Mouse (Mus musculus) layer of hippocampus, adult 8-10 months (tissue): ENCODE data around the gene Zdhhc1. TPM values are rescaled to one million over a fixed set of nuclear protein-coding genes. Genes with fewer than 3 reads are reported as not detected.
A peak's percentile ranks its signal among the peaks of the same experiment; 100 is the strongest.

Source experiments
- DNase-seq, 2 experiments: peaks; one replicate each; pipeline ENCODE4 v3.0.0; 2022; ENCODE audit warnings: low spot score in 2 of 2
- total RNA-seq, 4 experiments: library from RNA; stranded (reverse); gene quantifications; 2 replicates each; pipeline ENCODE4 v1.2.4; 2022

Gene Zdhhc1
- total RNA-seq, 4 experiments from 2014 or later, result 35.1 to 41.2 (median 40.8) TPM

DNA sequence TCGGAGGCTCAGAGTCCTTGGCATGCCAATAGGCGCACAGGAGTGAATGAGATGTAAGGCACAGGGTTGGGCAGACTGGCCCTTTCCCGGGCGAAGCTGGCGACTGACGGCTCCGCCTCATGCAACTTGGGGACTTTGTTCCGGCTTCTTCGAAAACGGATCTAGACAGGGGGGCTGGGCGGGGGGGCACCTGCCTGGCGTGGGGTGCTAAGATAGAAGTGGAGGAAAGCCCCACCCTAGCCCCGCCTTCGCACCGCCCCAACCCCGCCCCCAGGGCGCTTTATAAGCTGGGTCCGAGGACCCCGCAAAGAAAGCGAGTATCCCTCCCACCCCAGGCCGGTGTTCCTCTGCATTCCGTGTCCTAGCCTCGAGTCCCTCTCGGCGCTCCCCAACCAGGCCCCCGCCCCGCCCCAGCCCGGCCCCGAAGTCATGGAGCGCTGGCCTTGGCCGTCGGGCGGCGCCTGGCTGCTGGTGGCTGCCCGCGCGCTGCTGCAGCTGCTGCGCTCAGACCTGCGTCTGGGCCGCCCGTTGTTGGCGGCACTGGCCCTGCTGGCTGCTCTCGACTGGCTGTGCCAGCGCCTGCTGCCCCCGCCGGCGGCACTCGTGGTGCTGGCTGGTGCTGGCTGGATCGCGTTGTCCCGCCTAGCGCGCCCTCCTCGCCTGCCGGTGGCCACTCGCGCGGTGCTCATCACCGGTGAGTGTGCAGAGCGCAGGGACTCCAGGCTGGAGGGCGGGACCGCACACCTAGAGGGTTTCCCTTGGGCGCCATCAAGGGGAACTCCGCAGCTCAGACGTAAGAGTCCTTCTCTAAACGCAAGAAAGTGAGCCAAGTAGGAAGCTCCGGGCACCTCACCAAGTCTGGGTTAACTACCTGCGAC lies 22.0 kb upstream of the Zdhhc1 start, which contains the start of gene Hsd11b2:
Hsd11b2 (plus strand) TSS at position 320 of the 878 bp plus-strand sequence.
- peak in 1 of 2 experiments; percentile 41 for DNase-seq

DNA sequence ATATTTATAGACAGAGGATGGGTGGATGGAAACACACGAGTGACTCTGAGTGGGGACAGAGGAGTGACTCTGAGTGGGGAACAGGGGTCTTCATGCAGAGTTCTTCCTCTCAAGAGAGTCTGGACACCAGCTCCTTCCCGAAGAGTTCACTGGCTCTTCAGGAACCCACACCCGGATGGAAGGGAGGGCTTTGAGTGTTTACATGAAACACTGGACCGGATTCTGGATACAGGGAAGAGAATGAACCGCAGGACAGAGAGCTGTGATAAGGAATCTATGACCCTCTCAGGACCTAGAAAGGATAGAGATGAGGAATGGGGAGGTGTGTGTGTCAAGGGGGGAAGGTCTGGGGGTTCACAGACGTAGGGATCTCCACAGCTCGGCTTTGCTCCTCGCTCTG lies 20.6 kb upstream of the Zdhhc1 start:
- no peak for DNase-seq

DNA sequence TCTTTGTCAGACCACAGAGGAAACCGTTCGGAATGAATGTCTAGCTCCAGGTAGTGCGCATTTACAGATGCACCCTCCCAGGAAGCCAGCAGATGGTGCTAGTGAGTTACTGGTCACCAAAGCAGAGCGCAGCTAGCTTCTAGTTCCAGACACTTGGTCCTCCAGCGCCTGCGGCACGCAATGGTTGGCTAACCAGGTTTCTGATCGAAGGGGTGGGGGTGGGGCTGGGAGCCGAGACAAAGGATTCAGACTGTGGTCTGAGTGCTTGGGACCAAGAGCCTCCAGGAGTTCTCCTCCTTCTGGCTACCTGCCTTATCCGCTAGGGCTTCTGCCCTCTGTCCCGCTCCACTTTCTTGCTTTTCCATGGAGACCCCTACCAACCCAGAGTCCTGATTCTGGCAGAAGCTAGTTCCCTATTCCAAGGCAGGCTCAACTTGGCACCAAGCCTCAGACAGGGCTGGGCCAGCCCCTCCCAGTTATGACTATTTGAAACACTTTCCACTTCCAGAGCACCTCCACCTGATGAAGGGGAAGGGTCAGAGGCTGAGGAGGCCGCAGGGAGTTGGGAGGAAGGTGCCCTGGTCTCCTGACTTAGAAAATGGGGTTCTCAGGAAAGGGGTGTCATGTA lies 19.4 kb upstream of the Zdhhc1 start:
- peak in 1 of 2 experiments; percentile 80 for DNase-seq

DNA sequence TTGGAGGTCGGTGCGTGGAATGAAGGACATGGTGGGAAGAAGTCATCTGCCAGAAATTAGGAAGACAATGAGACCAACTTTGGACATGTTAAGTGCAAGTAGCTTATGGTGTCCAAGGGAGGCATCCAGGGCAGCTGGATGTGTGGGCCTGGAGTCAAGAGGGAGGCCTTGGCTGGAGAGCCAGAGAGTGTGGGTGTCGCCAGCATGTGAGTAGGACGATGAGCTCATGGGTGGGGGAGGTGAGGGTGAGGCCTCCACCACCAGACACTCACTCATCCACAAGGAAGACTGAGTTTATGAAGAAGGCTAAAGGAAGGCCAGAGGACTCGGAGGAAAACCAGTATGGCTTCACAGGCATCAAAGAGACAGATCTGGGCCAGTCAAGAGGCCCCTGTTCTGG lies 18.0 kb upstream of the Zdhhc1 start:
- DNase-seq, result no peak

DNA sequence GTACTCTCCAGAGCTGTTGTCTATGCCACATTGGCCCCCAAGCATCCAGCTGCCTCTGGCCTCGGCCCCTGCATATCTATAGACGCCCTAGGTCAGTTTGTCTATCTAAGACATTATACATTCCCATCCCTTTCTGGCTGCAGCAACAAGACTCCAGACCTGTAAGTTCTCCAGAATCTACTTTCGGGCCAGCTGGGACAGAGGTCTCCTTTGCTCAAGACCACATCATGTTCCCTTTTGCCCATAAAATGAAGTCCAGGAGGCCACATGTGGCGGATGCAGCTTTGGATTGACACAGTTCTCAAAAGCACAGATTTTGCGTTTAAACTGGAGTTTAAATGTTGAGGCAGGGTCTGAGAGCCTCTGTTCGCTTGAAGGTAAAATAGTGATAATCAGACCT lies 17.5 kb upstream of the Zdhhc1 start:
- DNase-seq, result no peak

DNA sequence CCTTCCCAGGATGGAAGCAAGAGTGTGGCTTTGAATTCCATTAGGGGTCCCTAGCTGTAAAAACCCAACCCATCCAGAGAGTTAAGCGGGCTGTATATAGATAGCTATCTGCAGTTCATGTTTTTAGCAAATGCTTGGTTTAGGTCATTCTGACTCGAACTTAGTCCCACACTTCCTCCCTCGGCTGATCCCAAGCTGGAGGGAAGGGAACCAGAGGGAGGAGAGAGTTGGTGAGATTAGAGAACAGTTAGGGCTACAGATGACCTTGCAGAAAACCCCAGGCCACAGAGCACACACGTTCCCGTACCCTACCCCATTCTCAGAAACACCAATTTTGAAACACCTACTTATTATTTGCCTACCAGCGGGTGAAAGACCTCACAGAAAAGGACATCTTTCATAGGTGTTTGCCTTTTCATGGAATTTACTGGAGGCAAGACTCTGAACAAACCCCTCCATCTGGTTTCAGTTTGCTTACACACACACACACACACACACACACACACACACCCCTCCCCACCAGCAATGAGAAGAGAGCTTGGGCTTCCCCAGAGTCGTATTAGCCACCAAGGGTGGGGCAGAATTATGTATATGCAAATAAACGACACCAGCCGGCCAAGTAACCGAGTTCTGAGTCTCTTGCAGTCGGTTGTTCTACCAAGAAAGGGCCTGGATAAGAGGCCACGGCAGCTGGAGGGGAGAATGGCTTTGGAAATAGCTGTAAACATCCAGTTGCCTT lies 13.5 kb upstream of the Zdhhc1 start:
- no peak for DNase-seq

DNA sequence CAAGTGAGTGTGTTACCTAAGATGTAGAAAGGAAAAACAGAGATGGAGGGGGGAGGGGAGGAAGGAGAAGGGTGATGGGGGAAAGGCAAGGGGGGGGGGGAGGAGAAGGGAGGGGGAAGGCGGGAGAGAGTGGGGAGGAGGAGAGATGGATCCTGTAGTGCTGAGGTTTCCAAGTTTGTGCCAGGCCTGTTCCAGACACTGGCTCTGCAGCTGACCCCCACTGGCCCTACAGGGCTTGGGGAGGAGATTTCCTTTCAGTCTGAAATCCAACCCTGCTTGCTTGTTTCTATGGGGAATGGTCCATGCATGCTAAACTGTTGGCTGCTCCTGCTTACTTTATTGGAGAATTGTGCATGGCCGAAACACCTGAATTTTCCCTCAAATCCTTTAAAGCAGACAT lies 12.1 kb upstream of the Zdhhc1 start:
- DNase-seq, result no peak

DNA sequence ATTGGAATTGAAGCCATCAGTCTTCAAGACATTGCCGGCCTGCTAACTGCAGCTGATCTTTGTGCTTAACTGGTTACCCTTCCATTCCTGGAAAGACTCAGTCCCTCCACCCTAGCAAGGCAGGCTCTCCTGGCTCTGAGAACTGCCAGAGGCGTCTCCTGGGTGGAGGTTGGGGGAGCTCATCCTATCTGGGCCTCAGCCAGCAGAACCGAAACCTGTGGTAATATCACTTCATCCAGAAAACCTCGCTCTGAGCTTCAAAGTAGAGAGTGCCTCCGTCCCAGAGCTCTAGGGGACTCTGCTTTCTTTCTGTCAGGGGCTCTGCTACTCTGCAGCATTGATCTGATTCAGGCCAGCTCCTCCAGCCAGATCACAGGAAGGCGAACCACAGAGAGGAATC lies 10.3 kb upstream of the Zdhhc1 start:
- DNase-seq, result no peak

DNA sequence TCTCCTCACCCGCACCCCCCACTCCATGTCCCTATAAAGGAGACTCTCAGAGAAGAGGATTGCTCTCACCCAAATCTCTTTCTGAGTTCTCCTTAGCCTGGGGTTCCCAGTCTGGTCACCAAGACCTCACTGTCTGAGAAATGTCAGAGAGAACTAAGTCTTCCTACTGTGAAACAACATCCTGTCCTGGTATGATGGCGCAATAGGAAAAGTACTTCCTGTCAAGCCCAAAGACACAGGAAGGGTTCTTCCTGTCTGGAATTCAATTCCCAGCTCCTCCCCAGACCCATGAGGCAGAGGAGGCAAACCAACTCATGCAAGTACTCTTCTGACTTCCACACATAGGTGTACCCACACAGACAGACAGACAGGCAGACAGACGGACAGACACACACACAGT lies 7.9 kb upstream of the Zdhhc1 start:
- no peak for DNase-seq

DNA sequence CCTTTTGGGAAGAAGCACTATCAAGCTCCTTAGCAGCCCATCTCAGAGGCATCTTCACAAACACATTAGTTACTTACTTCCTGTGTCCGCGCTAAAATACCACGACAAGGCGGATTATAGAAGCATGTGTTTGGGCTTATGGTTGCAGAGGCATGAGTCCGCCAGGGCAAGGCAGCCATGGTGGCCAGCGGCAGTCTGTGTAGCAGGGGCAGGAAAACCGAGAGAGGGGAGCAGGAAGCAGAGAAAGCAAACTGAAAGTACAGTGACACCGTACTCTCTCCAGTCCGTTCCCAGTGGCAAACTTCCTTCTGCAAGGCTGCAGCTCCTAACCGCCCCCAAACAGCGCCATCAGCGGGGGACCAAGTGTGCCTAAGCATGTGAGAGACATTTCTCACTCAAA lies 3.1 kb upstream of the Zdhhc1 start:
- DNase-seq, result no peak

DNA sequence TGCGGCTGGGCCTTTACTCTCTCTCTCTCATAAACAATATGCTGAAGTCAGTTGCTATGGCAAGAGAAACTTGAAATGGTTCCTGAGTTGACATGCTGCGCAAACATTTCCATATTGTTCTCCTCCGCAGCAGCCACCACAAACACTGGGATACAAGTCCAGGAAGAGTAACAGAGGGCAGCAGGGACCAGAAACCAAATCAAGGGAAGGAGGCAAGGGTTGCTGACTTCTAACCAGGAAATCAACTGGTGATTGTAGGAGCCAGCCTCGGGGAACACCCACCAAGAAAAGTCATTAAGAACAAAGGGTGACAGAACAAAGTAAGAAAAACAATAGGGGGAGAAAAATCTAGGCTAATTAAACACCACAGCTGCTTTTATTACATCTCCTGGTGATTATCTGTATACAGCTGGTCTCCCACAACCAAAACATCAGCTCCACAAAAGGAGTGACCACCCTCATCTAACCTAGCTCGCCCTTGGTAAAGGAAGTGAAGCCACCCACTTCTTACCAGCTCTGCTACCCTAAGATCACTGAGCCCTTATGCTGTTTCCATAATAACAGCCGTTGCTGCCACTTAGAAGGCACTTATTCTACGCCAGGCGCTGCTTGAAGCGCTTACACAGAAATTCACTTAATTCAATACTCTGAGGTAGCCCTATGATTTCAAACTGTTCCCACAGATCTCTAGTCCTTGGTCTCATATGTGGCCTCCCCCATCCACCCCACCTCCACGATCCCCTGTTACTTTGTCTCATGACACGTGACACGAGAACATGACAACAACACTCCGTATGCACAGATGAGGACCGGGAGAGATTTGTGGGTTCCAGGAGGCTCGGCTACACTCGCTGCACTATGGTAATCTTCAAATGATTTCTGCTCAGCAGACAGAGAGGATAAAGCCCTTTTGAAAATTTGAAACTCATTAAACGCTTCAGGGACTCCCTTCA lies 1.1 kb downstream of the Zdhhc1 start:
- no peak for DNase-seq

DNA sequence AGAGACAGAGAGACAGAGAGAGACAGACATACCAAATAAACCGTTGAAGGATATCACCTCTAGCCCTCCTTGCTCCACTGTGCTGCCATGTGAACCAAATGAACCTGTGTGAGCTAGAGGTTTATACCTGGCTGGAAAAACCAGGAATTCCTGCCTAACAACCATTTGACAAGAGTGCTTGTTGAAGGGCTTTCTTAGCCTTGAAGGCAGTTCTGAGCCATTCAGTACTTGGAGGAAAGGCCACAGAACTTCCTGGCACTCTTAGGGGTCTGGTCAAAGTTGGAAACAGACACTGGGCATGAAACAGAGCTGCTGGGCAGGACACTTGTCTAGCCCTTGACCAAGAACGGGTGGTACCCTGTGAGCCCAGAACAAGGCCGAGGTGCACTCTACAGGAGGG lies 2.1 kb downstream of the Zdhhc1 start:
- no peak for DNase-seq

DNA sequence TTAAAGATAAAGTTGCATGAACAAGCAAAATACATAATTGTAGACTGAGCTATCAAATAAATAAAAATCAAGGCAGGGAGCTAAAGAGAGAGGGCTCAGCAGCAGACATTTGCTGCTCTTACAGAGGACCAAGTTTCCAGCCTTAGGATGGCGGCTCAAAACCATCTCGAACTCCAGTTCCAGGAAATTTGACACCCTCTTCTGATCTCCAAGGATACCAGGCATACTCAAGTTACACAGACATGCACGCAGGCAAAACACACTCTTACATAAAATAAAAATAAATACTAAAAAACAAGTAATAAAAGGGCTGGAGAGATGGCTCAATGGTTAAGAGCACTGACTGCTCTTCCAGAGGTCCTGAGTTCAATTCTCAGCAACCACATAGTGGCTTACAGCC lies 3.2 kb downstream of the Zdhhc1 start:
- no peak for DNase-seq

DNA sequence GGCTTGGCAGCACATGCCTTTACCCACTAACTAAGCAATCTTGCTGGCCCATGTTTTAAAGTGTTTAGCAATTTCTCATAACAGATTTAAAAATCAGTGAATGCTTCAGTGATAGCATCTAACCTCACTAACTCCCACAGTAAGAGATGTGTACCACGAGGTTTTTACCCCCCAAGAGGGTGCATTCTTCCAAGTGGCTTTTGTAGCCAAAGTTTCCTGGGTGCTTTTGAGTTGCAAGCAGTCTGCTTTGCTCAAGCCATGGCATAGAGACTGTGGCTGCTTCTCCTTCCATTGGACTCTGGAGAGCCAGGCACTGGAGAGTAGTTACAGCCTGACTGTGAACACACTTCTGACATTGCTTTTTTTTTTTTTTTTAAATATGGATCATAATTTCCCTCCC lies 7.4 kb downstream of the Zdhhc1 start:
- no peak for DNase-seq

DNA sequence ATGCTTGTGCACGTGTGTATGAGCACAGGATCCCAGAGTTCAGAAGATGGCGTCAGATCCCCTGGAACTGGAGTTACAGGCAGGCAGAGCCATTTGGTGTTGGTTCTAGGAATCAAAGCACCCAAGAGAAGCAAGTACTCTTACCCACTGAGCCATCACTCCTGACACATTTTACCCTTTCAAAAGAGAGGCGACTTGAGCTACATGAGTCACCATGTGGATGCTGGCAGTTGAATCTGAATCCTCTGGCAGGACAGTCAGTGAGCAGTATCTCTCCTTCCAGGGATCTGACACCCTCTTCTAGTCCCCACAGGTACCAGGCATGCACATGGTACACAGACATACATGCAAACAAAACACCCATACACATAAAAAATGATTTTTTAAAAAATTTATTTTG lies 8.6 kb downstream of the Zdhhc1 start:
- no peak for DNase-seq

DNA sequence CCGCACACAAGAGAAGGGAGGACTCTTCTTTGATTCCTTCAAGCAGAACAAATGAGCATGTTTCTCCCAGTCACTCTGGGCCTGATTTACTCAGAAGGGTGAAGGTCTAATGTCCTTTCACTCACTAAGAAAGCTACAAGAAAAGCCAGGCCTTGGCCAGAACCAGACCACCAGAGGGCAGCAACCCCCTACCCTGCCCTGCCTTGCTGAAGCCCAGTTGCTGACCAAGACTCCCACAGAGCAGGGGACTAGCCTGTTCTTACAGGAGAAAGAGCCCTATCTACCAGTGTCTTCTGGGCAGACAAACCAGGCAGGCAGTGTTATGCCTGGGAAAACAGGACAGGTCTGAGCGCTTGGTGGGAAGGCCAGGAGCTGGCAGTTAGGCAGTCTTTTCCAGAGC lies 12.3 kb downstream of the Zdhhc1 start:
- DNase-seq, result no peak

DNA sequence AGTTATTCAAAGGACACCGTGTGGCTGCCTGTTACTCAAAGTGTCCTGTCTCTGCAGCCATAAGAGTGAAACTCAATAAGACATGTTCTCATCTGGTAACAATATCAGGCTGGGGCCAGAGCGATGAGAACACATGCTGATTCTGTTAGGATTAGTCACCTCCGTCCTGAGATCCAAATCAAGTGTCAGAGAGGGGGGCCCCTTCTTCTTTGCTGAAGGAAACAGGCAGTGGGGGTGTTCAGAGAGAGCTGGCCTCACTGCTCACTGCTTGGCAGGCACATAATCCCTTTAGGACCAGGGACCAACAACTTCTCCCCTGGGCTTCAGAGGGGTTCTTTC lies 12.7 kb downstream of the Zdhhc1 start:
- no peak for DNase-seq

DNA sequence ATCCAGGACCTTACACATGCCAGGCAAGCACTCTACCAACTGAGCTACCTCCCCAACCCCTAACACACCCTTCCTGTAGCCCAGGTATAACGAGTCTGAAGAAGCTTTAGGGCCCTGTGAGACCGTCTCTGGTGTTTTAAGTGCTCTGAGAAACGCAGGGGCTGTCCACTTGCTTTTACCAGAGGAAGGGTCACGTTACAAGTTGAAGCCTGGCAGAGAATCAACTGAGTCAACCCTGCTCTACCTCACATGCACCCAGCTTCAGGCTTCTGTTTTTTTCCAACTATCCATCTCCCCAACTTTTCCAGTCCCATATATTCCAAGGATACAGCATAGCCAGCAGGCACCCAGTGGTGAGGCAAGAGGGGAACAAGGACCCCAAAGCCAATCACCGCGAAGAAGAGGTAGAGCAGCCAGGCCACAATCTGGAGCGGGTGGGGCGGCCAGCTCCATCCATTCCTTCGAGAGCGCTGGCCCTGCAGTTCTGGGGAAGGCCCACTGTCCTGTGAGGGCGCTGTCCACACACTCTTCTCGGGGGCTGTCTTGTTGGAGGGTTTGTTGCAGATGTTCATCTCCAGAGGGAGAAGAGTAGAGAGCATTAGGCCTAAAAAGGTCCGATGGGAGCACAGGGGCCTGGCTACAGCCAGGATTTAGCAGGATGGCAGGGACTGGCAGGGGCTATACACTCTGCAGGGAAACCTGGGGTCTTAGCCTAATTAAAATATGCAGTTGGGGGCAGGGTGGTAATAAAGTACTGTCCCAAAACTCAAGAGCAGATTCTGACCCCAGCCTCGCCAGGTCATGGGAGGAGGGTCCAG lies 13.3 kb downstream of the Zdhhc1 start:
- no peak for DNase-seq

DNA sequence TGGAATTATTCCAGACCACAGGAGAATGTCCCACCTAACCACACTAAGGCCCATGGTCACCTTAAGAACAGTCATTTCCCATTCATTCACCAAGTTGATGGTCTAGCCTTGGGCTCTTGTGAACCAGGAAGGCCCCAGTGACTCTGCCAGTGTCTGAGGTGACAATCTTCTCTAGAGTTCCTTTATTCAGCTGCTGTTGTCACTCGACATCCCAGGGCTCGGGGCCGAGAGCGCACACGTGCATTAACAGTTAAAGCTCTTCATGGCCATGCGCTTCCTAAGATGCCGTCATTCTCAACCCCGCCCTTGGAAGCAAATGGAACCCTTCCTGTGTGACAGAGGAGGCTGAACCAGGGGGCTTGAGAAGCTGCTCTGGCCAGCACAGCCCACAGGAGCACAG lies 14.6 kb downstream of the Zdhhc1 start:
- no peak for DNase-seq

DNA sequence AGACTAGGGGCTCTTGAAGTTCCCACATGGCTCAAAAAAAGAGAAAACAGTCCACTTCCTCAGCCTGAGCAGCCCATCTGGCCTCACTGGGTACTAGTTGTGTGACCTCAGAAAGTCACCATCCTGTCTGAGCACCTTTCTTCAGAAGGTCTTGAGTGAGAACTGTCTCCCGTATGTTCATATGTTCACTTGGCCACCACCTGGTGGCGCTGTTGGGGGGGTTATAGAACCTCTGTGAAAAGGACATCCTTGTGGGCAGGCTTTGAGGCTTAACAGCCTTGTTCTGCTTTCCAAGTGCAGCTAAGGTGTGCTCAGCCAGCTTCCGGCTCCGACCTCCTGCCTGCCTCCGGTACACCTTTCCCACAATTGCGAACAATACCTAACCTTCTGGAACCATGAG lies 15.2 kb downstream of the Zdhhc1 start:
- no peak for DNase-seq
